Mouse (Mus musculus) CH12F3 (cell line): Measurements from ENCODE around the gene Creb3.
"Not testable (repeated sequence)": the region's sequence is repeated elsewhere in the genome, so short reads cannot be mapped to it uniquely, and the experiment has no call there.

Experiments used
- in situ Hi-C: fragments of 300-500 bp; cut with MboI; formaldehyde crosslinking; loops from 2 replicates; pipeline ENCODE4 v1.14.3; 2020; ENCODE audit warnings: low sequenced_read_pairs

Creb3 gene

DNA sequence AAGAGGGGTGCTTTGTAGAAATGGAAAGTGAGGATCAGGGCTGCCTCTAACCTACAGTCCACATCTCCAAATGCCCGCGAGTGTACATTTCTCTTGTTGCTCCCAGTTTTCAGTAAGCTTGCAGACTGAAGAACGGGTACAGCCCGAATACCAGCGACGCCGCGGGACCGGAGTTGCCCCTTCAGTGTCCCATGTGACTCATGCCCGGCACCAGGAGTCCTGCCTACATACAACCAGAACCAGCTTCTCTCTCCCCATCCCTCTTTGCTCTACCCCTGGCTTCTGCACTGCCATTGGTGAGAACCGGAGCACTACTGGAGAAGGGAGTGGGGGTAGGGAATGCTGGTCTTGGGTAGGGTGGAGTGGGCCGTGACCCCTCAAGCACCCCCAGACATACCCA is 19.2 kb downstream of the Creb3 start:
- in situ Hi-C loops, result no loop called here

DNA sequence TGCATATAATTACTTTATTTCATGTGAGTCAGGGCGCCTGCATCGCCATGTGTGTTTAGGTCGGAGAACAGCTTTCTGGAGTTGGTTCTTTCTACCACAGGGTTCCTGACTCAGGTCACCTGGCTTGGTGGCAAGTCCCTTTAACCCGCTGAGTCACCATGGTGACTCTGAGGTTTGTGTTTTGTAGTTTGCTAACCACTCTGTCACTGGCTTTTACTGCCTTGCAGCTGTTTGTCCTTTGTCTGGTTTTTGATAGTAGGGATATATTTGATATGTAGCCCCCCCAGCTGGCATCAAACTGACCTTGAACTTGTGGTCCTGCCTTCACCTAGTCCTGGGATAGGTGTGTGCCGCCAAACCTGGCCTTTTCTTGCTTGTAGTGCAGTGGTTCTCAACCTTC is 20.1 kb downstream of the Creb3 start:
- in situ Hi-C loops, result no loop called here

DNA sequence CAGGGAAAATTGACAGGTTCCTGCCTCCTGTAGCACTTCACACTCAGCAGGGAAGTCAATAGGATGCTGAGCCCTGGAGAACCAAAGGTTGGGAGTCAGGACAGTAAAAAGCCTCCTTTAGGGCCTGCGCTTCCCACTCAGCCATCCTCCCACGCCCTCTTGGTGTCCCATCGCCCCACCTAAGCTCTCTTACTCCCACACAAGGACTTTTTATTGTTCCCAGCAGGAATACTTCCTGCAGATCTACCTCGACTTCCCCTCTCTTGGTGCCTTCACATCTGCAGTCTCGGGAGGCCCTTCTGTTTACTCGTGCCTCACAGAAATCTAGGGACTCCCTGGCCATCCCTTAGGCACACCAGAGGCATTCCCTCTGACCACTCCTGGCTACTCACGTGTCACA is 21.3 kb downstream of the Creb3 start:
- in situ Hi-C loops, result no loop called here

DNA sequence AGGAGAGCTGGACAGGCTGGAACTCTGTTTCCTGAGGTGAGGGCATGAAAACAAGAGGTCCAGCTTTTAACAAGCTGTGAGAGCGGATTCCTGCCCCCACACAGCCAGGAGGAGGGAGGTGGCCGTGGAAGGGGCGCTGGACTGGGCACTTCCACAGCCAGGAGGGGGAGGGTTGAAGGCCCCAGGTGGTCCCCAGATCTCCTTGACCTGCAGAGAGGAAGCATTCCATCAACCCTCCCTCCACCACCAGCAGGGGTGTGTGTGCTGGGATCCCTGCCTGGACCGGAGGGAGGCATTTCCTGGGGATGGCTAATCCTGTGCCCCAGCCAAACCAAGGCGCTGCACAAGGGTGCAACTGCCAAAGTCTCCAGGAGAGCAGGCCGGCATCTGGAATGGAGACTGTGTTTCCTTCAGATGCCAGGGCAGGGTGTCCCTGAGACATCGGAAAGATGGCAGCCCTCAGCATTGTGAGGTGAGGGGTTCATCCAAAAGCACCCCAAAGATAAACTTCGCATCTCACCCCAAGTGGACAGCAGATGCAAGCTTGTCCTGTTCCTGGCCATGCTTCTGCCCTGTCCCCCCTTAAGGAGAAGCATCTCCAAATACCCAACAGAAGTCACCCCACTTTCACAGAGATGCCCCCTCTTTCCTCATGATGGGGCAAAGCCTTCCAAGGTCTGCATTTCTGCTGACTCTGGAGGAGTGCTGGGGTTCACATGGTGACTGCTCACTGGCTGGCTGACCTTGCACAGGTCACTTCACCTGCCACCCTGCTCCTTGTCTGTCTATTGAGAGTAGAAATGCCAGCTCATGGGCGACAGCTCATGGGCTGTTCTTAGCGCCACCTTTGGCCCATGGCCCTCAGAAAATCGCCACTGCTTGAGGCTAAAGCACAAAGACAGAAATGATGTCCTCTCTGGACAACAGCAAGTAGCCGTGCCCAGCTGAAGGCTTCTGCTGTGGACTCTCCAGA is 22.6 kb downstream of the Creb3 start, which contains the start of gene Msmp:
Gene Msmp (minus strand): TSS at position 51 of the 973 bp plus-strand sequence.
- in situ Hi-C loops, result no loop called here

DNA sequence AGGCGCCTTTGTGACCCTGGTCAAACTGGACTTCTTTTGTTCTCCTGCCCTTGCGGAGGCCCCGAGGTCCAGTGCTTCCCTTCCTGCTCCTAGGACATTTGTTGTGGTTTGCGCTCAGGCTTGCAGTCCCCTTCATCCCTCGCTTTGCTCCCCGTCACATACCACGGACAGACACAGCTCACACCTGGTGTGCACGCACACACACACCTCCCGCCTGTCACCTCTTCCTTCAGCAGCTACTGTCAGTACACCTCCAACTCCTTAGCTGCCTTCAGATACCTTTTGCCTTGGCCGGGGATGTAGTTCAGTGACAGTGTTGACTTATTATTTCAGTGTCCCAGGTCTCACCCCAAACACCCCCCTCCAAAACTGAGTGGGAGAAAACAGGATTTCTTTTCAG is 23.6 kb downstream of the Creb3 start:
- in situ Hi-C loops, result no loop called here

DNA sequence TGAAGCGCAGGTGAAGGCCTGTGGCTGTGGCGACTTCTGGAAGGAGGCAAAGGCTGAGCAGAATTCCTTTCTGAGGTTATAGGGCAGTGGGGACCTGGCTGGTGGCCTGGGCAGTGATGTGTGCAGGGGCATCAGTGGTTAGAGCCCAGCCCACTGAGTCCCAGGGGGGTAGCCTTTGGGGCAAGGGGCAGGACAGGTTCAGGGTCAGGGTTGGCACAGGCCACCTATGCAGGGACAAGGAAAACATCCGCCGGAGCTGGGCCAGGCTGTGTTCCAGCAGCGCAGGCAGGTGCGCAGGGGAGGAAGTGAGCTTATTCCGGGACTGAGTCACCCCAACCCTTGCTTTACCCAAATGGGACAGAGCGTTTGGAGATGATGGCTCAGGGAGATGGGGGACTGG is 24.3 kb downstream of the Creb3 start:
- in situ Hi-C loops, result no loop called here

DNA sequence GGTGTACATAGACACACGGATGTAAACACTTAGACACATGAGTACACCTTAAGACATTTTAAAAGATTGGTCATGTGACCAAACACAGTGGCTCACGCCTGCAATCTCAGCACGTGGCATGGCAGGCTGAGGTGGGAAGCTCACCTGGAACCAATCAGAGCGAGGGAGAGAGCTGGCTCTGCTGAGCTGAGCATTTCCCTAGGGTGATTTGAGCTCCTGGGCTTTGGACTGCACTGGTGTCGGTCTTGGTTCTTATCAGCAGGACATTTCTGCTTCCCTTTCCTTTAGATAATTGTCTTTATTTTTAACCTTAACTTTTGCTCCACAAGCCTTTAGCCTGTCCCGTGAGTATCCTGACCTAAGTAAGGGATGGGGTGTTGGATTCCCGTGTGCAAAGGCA is 25.5 kb downstream of the Creb3 start:
- in situ Hi-C loops, result no loop called here

DNA sequence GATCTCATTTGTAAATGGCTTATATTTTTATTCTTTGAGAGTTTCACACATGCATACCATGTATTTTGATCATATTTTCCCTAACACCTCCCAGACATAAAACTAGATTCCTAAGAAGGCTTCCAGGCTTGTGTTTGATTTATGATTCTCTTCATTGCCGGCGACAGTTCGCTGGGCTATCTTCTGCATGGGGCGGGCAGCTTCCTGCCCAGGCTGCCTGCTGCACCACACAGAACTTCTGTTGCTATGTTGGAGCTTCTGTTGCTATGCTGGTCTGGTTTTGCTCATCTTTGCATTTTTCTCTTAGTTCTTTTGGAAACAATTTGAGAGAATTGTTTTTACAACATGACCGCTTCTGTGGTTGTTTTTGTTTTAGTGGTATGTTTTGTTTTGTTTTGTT is 29.4 kb downstream of the Creb3 start:
- in situ Hi-C loops, result no loop called here

DNA sequence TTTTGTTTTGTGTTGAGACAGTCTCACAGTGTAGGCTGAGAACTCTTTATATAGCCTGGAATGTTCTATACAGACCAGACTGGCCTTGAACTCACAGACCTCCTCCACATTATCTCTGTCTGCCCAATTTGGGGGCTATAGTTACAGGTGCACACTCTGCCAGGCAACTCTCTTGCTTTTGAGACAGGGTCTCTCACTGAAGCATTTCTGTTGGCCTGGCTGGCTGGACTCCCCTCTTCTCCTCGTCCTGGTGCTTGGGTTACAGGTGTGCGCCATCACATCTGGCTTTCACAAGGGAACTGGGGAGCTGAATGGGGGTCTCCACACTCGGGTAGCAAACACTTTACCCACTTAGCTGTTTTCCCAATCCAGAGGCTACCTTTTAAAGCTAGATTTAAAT is 29.8 kb downstream of the Creb3 start:
- in situ Hi-C loops, result no loop called here

DNA sequence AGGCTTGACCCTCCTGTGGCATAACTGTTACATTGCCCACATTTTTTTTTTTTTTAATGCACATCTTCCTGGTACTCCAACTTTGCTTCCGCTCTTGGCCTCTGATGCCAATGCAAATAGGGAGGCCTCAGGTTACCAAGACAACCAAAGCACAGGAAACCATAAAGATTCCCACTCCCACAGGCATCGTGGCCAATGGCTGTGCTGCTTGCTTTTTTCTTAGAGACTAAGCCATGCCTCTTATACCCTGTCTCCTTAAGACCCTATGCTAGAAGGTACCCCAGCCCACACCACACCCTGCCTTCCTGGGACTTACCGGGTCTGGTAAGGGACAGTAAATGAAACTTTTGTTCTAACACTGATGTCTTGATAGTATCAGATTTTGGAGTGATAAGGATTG is 31.3 kb downstream of the Creb3 start:
- in situ Hi-C loops, result no loop called here

DNA sequence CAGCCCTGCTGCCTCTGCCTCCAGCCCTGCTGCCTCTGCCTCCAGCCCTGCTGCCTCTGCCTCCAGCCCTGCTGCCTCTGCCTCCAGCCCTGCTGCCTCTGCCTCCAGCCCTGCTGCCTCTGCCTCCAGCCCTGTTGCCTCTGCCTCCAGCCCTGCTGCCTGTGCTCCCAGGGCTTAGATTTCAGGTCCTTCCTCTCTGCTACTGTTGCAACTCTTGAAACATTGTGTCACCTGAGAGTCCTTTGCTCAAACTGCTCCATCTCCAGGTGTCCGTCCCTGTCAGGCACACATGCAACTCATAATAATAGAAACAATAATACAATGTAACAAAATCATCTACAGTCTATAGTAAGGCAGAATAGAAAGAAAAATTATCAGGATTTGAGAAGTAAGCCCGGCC is 34.5 kb downstream of the Creb3 start:
- in situ Hi-C loops, result not testable (repeated sequence)

DNA sequence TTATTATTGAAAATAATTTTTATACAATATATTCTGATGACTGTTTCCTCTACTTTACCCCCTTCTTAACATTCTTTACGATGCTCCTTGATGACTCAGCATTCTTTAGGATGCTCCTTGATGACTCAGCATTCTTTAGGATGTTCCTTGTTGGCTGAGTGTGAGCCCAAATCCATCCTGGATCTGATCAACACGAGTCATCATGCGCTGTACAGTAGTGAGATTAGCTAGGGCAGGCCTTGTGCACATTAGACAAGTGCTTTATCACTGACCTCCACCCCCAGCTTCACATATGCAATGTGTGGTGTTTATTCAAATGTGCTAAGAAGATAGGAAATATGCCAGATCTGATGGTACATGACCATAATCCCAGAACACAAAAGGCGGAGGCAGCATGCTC is 36.1 kb downstream of the Creb3 start:
- in situ Hi-C loops, result no loop called here

DNA sequence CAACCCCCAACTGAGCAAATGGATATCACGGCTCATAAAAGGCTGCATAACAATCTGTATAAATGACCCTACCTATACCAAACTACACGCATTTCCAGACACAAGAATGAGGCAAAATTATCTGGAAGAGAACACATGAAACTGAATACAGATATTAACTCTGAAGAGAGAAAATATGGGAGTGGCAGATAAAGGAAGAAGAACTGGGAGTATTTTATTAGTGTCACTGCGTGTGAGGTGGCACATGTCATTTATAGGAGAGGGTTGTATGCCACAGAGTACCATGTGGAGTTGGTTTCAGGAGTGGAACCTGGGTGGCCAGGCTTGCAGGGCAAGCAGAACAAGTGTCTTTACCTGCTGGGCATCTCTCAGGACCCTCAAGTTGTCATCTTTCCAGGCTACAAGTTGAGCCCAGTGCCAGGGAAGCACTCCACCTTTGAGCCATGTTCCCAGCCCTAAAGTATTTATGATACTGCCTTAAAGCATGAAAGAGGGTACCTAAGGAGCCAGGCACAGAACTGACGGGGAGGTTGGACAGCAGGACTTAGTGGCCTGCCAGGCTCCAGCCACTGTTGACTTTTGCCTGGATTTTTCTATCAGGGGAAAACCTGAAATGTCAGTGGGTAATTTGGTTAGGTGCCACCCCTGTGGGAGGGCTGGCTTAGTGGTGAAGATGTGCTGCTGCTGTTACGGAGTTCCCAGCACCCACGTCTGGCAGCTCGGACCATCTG is 36.7 kb downstream of the Creb3 start:
- in situ Hi-C loops, result no loop called here

DNA sequence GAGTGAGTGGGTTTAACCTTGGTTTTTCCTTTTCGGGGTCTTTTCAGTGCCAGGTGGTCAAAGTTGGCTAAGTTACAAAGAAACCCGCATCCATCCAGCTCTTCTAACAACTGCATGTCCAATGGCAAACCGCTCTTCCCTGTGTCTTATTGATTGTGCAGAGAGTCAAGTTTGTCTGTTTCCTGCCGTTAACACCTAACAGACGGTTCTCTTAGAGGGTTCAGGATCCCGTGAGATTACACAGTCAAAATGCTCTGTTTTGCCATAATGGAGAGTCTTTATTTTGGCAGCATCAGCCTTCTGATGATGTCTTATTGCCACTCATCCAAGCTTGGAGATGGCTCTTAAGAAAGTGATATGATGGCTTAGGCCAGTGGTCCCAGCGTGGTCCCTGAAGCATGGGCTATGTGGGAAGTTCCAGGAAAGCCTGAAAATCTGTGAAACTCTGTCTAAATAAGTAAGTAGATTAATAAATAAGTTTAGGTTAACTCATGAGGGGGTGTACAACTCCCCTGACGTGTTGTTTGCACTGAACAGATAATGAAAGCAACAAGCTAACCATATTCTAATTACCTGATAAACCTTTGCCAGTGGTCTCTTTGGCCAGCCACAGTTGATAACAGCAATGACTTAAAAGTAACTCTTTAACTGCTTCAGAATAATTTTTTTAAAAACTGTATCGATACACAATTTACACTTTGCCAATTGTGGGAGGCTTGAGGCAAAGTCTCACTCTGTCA is 38.2 kb downstream of the Creb3 start:
- in situ Hi-C loops, result no loop called here

DNA sequence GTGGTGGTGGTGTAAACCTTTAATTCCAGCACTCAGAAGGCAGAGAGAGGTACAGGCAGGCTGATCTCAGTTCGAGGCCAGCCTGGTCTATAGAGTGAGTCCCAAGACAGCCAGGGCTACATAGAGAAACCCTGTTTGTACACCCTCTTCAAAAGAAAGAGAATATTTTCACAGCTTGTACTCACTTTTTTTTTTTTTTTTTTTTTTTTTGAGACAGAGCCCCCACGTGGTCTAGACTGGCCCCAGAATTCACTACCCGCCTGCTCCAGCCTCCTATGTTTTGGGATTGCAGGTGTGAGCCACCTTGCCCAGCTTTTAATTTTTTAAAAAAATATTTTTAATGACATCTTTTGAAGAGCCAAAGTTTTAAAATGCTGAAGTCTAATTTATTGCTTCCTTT is 42.0 kb downstream of the Creb3 start:
- in situ Hi-C loops, result no loop called here

DNA sequence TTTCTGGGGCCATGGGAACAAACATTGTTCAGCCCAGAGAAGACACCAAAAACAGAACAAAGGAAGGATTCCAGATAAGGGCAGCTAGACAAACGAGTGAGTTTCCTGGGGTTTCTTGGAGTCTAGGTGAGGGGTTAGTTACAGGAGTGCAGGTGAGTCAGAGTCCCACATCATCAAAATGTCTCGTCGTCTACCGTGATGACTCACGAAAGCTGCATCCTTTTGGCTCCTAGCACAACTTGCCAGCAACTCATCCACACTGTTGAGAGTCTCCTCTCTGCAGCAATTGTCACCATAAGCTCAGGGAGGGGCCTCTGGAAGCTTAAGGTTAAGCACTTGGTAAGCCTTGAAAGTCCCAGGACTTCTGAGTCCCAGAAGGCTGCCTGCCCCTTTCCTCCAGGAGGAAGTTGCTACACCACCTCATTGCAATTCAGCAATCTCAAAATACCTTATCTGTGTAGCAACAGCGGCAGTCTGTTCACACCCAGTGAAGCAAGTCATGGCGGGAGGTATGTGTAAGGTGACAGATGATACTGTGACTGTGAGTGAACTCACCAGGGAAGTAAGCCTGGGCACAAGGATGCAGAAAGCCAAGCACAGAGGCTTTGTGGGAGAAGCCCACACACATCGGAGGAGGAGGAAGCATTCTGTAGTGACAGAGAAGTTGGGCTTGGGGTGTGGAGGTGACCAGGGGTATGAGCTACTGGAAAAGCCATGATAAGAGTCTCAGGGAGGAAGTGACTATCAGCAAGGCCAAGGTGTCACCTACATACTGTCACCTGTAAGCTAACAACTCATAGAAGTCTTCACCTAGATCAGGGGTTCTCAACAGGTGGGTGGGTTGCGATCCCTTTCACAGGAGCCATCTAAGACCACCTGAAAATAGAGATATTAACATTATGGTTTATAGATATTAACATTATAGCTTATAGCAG is 42.9 kb downstream of the Creb3 start:
- in situ Hi-C loops, result no loop called here

DNA sequence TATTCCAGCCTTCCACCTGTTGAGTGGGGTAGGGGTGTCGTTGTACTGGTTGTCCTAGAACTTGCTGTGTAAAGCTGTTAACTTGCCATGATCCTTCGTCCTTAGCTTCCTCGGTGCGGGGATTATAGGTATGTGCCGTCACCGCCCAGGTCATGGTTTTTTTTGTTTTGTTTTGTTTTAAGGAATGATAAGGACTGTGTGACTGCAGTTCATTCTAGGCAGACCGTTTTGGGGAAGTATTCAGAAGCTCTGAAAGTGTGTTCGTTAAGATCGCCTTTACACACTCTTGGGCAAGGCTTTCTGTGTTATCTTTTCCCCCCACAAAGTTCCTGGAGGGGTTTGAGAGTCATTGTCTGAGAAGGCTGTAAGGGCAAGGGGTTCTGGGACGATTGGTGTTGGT is 50.4 kb downstream of the Creb3 start:
- in situ Hi-C loops, result no loop called here

DNA sequence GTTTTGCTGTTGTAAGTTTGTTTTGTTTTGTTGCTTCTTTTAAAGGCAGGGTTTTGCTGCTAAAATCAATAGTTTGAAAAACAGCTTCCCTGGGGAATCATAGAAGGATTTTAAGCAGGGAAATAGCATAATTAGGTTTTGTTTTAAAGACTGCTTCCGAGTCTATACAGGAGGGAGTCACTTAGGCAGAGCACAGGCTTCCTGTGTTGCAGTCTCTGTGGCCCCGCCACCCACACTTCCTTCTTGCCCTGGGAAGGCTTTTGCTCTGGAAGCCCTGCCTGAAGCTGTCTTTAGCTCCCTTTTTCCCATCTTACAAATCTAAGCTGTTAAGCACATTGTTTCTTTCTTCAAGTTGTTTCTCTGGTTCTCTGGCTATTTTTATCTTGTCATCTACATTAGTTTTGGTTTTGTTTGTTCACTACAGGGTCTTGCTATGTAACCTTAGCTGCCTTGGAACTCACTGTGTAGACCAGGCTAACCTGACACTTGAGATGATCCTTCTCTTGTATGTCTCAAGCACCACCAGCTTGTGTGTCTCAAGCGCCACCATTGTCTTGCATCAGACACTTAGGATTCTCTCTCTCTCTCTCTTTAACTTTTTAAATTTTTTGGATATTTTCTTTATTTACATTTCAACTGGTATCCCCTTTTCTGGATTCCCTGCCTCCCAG is 51.1 kb downstream of the Creb3 start:
- in situ Hi-C loops, result no loop called here
